Mouse (Mus musculus) ovary, postnatal 10 days (tissue): ENCODE measurements around the gene Sys1.

ENCODE experiments used
- DNase-seq: peaks from one replicate; pipeline ENCODE4 v3.0.0; 2022; ENCODE audit warnings: low spot score

Sys1 gene

GRCm38 (mm10) chr2:164453047-164453757 lies 3.6 kb upstream of the Sys1 start:
- DNase-seq: no peak

GRCm38 (mm10) chr2:164453887-164454500 lies 2.8 kb upstream of the Sys1 start:
- no peak for DNase-seq

GRCm38 (mm10) chr2:164454846-164455245 lies 1.9 kb upstream of the Sys1 start:
- no peak for DNase-seq

GRCm38 (mm10) chr2:164455421-164456190 lies 1.2 kb upstream of the Sys1 start:
- DNase-seq: no peak

GRCm38 (mm10) chr2:164456413-164456812 lies 351 bp upstream of the Sys1 start:
- no peak for DNase-seq

- no peak for DNase-seq
These were observed 1.2 kb downstream of the Sys1 start for GRCm38 (mm10) chr2:164457942-164458341.

GRCm38 (mm10) chr2:164458535-164458934 lies 1.8 kb downstream of the Sys1 start:
- DNase-seq: no peak

GRCm38 (mm10) chr2:164460745-164461551 lies 4.2 kb downstream of the Sys1 start, which contains the start of gene Gm20458:
Gene Gm20458 (plus strand): TSS chr2:164460967.
- DNase-seq: peak; percentile 78

- no peak for DNase-seq
These were observed 8.4 kb downstream of the Sys1 start for GRCm38 (mm10) chr2:164465161-164465560.

GRCm38 (mm10) chr2:164466787-164467186 lies 10.0 kb downstream of the Sys1 start:
- no peak for DNase-seq

- no peak for DNase-seq
These were observed 13.5 kb downstream of the Sys1 start for GRCm38 (mm10) chr2:164470254-164470653.

GRCm38 (mm10) chr2:164473624-164474023 lies 16.9 kb downstream of the Sys1 start, which contains the start of gene Trp53tg5:
Gene Trp53tg5 (minus strand): TSS chr2:164473724.
- DNase-seq: no peak

GRCm38 (mm10) chr2:164485681-164486257 lies 29.0 kb downstream of the Sys1 start, which contains the start of gene Dbndd2:
Gene Dbndd2 (plus strand): TSS chr2:164486106.
- no peak for DNase-seq

GRCm38 (mm10) chr2:164486258-164487114 lies 29.7 kb downstream of the Sys1 start:
- no peak for DNase-seq

GRCm38 (mm10) chr2:164487115-164487527 lies 30.4 kb downstream of the Sys1 start:
- DNase-seq: no peak

- DNase-seq: no peak
These were observed 31.0 kb downstream of the Sys1 start for GRCm38 (mm10) chr2:164487812-164488211.

- no peak for DNase-seq
These were observed 37.4 kb downstream of the Sys1 start for GRCm38 (mm10) chr2:164494126-164494525.

GRCm38 (mm10) chr2:164496331-164496730 lies 39.6 kb downstream of the Sys1 start:
- no peak for DNase-seq

GRCm38 (mm10) chr2:164496847-164497690 lies 40.3 kb downstream of the Sys1 start, which contains the start of gene Pigt:
Gene Pigt (plus strand): TSS chr2:164497520.
- DNase-seq: peak; percentile 77
